27 mouse cellular contexts compared by ENCODE assay signal in genomic region chr1:18265038-18265437, GRCm38 (mm10). TPM values are rescaled to one million over a fixed set of nuclear protein-coding genes. Genes with fewer than 3 reads are reported as not detected.
DNase-seq lines count a peak whose midpoint lies in the region; TF ChIP-seq lines count a peak whose summit lies in the region.
"Had no signal": no experiment of that assay in that cellular context is flagged by ENCODE, and none has a peak within 500 bp of the region (broad histone marks: within the 10 kb centered on the region; RNA-seq: fewer than 3 reads in every experiment).

Defb41 (minus strand) TSS chr1:18265138.

- H3K27me3 ChIP-seq in C2C12 (ENCODE audit: control insufficient read depth, insufficient read depth, insufficient read length) = no peaks in the 10 kb centered on the region
- no peaks in the 10 kb centered on the region for H3K27me3 ChIP-seq in myocyte (ENCODE audit: control insufficient read depth, insufficient read depth, insufficient read length)
- H3K27me3 ChIP-seq: CH12.LX, Patski had no signal

- no peaks in the 10 kb centered on the region for H3K36me3 ChIP-seq in C2C12 (ENCODE audit: control insufficient read depth, insufficient read depth)
- H3K36me3 ChIP-seq in myocyte (ENCODE audit: control insufficient read depth, insufficient read depth) = no peaks in the 10 kb centered on the region
- H3K36me3 ChIP-seq: G1E had no signal

- no peaks in the 10 kb centered on the region for H3K79me2 ChIP-seq in C2C12 (ENCODE audit: control insufficient read depth, insufficient read depth)
- no peaks in the 10 kb centered on the region for H3K79me2 ChIP-seq in myocyte (ENCODE audit: control insufficient read depth, insufficient read depth)

- H3ac ChIP-seq in C2C12 (ENCODE audit: control insufficient read depth, insufficient read length, low read depth) (no peak within 1 kb of the TSS), myocyte (ENCODE audit: control insufficient read depth, insufficient read length) (no peak within 1 kb of the TSS)

- intact Hi-C loops in heart, postnatal 10 days (cut with DNase I) = no loop called here

- no peak for DNase-seq in gonadal fat pad, adult 2 months (ENCODE audit: low read depth)
- DNase-seq in B cell, adult 2 months = no peak
- DNase-seq in kidney, adult 8-10 months = no peak
- no peak for DNase-seq in heart, postnatal 10 days
- DNase-seq: adrenal gland, adult 2 months; adrenal gland, adult 8-10 months; adrenal gland, postnatal 10 days; adrenal gland, postnatal 14 days; adrenal gland, postnatal 25 days; adrenal gland, postnatal 36 days; cerebellum, adult 11 months; cerebellum, adult 11-12 months; cerebellum, adult 18-20 months; cerebellum, adult 2 months; cerebellum, adult 8-10 months had no signal

- H3K4me3 ChIP-seq in C2C12 (ENCODE audit: insufficient read depth, poor library complexity, severe bottlenecking) (no peak within 1 kb of the TSS), myocyte (no peak within 1 kb of the TSS)

- TF ChIP-seq POLR2A in myocyte (IDR thresholded peaks at IDR 0.05; ENCODE audit: insufficient read length, low read depth) = no peak

- H3K79me3 ChIP-seq in C2C12 (ENCODE audit: low read depth) = no peaks in the 10 kb centered on the region

- no peak for TF ChIP-seq CTCF in C2C12 (IDR thresholded peaks at IDR 0.05; ENCODE audit: control insufficient read depth, insufficient read depth, insufficient read length)

- H3K4me2 ChIP-seq in myocyte (ENCODE audit: low read depth) = no peak within 1 kb of the TSS

TF ChIP-seq in C2C12, 6 proteins besides CTCF, POLR2A, EP300 and RAD21:
- no peak for TF ChIP-seq MYOD1 (IDR thresholded peaks at IDR 0.05; ENCODE audit: control insufficient read depth, insufficient read length, low read depth)

TF ChIP-seq in myocyte, 11 proteins besides CTCF, POLR2A, EP300 and RAD21:
- TF ChIP-seq E2F4 (IDR thresholded peaks at IDR 0.05; ENCODE audit: insufficient read depth) (no peak), REST (IDR thresholded peaks at IDR 0.05; ENCODE audit: insufficient read depth, insufficient read length) (no peak), CEBPB (IDR thresholded peaks at IDR 0.05; ENCODE audit: insufficient read depth, poor library complexity, severe bottlenecking) (no peak), TCF12 (IDR thresholded peaks at IDR 0.05; ENCODE audit: insufficient read depth, poor library complexity, severe bottlenecking) (no peak), POLR2AphosphoS2 (IDR thresholded peaks at IDR 0.05; ENCODE audit: insufficient read length, low read depth) (no peak), MYOD1 (IDR thresholded peaks at IDR 0.05; ENCODE audit: control insufficient read depth in 1 of 3, insufficient read length in 2 of 3, low read depth in 2 of 3) (no peak), USF1 (IDR thresholded peaks at IDR 0.05; ENCODE audit: low read depth) (no peak), MAX (IDR thresholded peaks at IDR 0.05; ENCODE audit: low read depth) (no peak), TCF3 (IDR thresholded peaks at IDR 0.05; ENCODE audit: insufficient read length, low read depth) (no peak), SRF (IDR thresholded peaks at IDR 0.05; ENCODE audit: control insufficient read depth, insufficient read length, low read depth) (no peak), MYOG (IDR thresholded peaks at IDR 0.05; ENCODE audit: control insufficient read depth in 1 of 3, insufficient read depth in 1 of 3, insufficient read length in 2 of 3, low read depth in 2 of 3) (no peak)

RNA-seq across cellular contexts. Expression of gene Defb41, which starts in this region (rescaled TPM):
- polyA plus RNA-seq in C2C12 (2012; fragmentation: generic; extraction: Trizol) = 14.3 TPM
- polyA plus RNA-seq in gonadal fat pad, adult 2 months (2012; rRNA removed) = 91.1 and 1,318 TPM in 2 replicates
- 11.4 TPM for polyA plus RNA-seq in myocyte (2012; fragmentation: generic; extraction: Trizol)
- not detected for total RNA-seq in heart, postnatal 10 days (2021)
- total RNA-seq: adrenal gland, adult 18-20 months; adrenal gland, adult 2 months; adrenal gland, adult 8-10 months; adrenal gland, postnatal 10 days; adrenal gland, postnatal 14 days; adrenal gland, postnatal 25 days; adrenal gland, postnatal 36 days; adrenal gland, postnatal 4 days; CH12.LX; ES-E14; G1E; MEL had no signal
- polyA plus RNA-seq: activated CD4-positive, CD25-positive, alpha-beta regulatory T cell, adult 4 months; adrenal gland, adult 2 months; brain, embryonic 14.5 days; CD4-positive, CD25-positive, alpha-beta regulatory T cell, adult 4 months; cerebellum, adult 2 months; G1E; Patski had no signal
